Mouse (Mus musculus): ENCODE measurements at regions not wholly inside any gene's neighbourhood (a gene's known extent, or its start where the extent isn't known, plus 50 kb on each side); places are given as distances from the start of the nearest gene placed in this dataset.

GRCm38 (mm10) chr11:64138934-64139333, 59.7 kb upstream of the Cox10 start:
- DNase-seq (ENCODE audit: low spot score in 2 of 2) = no peak

DNA sequence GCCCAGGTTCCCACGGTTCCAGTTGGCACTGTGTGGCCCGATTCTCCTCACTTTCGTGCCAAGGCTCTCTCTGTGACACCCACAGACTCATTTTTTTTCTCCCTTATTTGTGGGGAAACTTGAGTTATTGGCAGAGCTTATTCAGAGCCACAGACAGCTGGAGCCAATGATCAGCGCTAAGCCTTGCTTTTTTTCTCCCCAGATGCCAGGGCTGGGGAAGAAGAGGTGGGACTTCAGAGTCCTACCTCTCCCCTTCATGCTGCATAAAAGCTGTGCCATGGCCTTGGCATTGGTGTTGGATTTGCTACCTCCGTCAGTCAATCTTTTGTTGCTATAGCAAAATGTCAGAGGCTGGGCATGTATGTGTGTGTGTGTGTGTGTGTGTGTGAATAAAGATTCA, 56.5 kb upstream of the Cox10 start:
- no peak for DNase-seq (ENCODE audit: low spot score in 2 of 2)

- no peak for DNase-seq (ENCODE audit: low spot score in 2 of 2)
Observed at GRCm38 (mm10) chr11:64135308-64135591, 56.0 kb upstream of the Cox10 start.

DNA sequence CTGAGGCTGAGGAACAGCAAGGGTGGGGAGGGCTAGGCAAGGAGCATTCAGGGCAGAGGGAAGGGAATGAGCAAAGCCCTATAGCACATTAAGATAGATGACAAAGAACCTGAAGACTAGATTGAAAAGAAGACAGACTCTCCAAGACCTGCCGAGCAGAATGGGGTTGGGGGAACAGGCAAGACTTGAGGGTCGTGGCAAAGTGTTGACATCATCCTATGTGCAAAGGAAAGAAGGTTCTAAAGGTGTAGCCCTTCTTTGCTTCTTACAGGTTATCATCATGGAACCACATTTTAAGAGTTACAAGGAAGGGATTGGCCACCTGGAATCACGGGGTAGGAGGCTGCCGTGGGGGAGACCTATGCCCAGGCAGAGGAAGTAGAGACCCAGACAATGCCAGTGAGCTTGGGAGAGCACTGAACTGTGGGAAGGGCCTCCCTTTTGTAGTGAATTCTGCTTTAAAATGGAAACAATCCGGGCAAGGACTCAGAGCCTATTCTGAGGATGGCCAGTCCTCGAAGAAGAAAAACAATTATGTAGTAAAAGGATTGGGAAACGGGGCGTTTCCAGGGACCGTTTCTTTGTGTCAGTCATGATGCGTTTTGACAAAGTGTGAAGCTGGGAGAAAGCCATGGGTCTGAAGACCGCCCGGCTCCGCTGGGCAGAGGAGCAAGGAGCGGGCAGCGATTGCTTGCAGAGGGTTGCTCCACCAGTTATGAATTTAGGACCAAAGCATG, 55.5 kb upstream of the Cox10 start:
- DNase-seq (ENCODE audit: low spot score in 2 of 2) = no peak

Data from right cerebral cortex, postnatal 36 days (tissue).